Mouse (Mus musculus): ENCODE data around the gene Tcf15.

DNA sequence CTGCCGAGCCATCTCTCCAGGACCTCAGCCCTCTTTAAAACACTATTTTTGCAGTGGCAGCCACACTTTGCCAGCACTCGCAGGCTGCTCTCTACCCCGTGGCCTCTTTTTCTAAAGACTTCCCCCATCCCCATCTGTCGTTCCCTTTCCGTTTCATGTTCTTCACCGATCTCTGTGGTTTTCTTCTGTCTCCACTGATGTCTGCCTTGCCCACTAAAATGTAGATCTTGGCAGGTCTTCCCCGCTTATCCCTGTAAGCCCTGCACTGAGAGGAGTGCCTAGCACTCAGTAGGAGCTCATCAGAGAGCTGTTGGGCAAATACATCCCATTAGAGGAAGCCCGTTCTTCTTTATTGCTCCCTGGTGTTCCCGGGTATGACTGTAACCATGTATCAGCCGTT is 30.4 kb upstream of the Tcf15 start:
- TF ChIP-seq POLR2A (IDR thresholded peaks at IDR 0.05; ENCODE audit: low read depth, low read length), result no peak
- no peak for TF ChIP-seq CTCF (IDR thresholded peaks at IDR 0.05; ENCODE audit: extremely low read depth, insufficient read depth, insufficient read length, insufficient replicate concordance)

Data from spleen, adult 2 months (tissue).